Mouse (Mus musculus): ENCODE results near the gene Plekhj1.

Plekhj1 gene

DNA sequence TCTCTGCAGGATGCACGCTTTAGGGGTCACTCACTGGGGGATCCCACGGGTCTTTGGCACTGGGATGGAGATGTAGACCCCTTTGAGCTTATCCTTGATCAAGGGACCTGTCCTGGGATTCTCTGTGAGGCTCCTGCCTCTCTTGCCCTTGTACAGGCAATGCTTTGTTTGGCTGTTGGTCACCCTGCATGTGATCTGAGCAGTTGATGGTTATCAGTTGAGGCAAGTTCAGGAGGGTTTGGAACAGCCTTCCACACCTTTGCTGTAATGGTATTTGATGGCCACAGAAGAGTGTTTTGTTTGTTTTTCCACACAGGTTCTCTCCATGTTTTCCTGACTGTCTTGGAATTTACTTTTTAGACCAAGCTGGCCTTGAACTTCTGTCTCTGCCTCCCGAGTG, 36.6 kb downstream of the Plekhj1 start:
- in situ Hi-C loops (cut with MboI; ENCODE audit: low pct_unique_long_range_greater_than_20kb in 1 of 2, low sequenced_read_pairs in 2 of 2, unreplicated experiment in 1 of 2): no loop called here

DNA sequence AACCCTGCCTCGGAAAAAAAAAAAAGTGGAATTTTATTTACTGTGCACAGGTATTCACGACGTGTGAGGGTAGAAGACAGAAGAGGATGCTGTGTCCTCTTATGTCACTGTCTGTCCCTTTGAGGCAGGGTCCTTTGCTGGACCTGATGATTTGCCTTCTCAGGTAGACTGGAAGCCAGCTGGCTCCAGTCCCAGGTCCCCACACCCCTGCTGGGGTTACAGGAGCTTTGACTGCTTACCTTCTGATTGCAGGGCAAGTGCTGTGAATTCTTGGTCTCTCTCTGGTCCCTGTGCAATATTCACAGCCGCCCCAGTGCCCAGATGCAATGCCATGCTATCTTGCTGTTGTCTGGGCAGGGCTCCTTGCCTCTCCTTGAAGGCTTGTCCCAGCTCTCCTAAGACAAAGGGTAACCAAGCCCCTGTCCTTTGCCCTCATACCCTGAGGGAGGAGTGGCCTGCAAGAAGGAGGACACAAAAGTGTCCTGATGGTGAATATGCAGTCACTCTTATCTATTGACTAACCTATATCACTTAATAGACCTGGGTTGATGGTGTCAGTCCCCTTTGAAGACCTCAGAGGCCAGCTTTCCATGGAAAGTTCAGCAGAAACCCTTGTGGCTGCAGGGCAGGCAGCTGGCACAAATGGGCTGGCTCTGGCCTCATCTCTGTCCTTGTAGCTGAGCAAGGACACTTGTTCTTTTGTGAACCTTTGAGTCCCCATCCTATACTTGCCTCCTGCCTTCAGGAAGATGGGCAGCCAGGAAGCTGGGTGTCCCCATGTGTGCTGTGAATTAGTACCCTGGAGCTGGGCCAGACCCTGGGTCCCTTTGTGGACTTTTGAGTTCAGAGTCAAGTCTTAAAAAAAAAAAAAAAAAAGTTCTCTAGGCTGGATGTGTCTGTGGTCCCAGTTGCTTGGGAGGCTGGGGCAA, 37.6 kb downstream of the Plekhj1 start:
- in situ Hi-C loops (cut with MboI; ENCODE audit: low pct_unique_long_range_greater_than_20kb in 1 of 2, low sequenced_read_pairs in 2 of 2, unreplicated experiment in 1 of 2): no loop called here

DNA sequence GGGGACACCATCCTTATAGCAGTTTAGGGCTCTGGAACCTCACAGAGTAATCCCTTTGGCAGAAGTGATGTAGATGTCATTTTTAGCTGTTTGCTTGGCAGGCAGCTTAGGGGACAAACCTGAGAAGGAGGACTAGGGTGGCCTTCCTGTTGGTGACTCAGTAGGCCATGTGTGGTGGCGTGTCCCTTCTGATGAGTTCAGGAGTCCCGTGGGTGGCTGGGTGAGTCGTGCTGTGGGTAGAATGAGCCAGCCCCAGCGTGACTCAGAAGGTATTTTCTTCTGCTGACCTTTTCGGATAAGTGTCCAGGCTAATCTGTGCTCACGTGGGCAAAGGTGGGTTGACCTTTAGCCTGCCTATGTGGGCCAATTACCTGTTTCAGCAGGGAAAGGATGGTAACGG, 39.8 kb downstream of the Plekhj1 start:
- in situ Hi-C loops (cut with MboI; ENCODE audit: low pct_unique_long_range_greater_than_20kb in 1 of 2, low sequenced_read_pairs in 2 of 2, unreplicated experiment in 1 of 2): no loop called here

DNA sequence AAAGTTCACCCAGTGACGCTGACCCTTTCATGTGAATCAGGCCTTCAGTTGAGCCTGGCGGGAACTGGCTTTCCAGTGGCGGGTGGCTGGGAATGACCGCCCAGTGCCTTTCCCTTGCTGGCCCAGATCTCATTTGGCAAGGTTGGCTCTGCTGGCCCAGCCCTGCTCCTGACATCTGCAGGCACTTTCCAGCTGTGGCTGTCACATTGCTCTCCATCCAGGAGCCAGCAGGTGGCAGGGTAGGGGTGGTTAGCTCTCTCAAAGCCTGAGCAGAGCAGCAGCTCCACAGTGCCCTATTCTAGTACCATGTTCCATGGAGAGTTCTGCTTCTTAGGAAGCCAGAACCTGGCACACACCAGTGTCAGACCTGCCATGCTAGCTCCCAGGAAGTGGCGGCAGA, 40.7 kb downstream of the Plekhj1 start:
- in situ Hi-C loops (cut with MboI; ENCODE audit: low pct_unique_long_range_greater_than_20kb in 1 of 2, low sequenced_read_pairs in 2 of 2, unreplicated experiment in 1 of 2): no loop called here

DNA sequence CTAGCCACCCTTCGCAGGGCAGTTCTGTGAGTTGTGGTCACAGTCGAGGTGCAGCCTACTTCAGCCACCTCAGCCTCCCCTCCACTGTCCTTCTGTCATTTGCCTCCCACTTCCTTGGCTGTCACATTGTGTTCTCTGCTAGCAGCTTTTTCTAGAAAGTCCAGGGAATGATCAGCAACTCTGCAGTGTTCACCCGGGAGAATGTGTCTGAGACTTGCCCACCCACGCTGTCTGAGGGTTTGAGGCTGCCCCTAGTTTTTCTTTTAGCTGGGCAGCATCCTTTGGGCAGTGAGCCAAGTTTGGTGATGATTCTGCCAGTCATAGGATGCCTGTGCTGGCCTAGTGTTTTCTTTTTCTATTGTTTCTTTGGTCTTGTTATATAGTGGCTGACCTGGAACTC, 41.5 kb downstream of the Plekhj1 start:
- in situ Hi-C loops (cut with MboI; ENCODE audit: low pct_unique_long_range_greater_than_20kb in 1 of 2, low sequenced_read_pairs in 2 of 2, unreplicated experiment in 1 of 2): no loop called here

DNA sequence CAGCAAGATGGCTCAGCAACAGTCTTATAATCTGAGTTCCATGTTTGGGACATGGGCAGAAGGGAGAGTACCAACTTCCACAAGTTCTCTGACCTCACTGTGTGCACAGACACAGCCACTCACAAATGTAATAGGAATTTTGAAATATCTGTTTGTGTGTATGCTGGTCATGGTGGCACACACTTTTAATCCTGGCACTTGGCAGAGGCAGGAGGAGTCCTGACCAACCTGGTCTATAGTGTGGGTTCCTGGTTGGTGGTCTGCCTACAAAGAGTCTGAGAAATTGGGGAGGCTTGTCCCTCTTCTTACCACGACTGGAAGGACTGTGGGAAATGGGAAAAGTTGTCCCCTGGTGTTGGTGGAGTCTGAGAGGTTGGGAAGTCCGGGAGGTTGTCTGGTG, 41.9 kb downstream of the Plekhj1 start:
- in situ Hi-C loops (cut with MboI; ENCODE audit: low pct_unique_long_range_greater_than_20kb in 1 of 2, low sequenced_read_pairs in 2 of 2, unreplicated experiment in 1 of 2): no loop called here

DNA sequence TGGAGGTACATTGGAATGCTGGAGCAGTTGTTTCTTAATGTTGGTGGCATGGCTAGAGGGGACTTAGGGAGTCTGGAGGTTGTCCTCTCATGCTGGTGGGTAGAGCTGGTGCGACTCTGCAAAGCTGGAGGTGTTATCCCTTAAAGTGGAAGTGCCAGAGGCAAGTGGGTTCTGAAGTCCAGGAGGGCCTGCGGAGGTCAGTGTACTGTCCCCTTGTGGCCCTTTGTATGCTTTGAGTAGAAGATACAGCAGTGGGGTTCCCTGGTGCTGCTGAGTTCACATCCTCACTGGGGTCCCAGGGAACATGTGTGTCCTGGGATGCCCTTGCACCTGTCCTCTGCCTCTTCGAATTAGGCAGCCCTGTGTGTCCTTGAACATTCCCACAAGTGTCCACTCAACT, 42.3 kb downstream of the Plekhj1 start:
- in situ Hi-C loops (cut with MboI; ENCODE audit: low pct_unique_long_range_greater_than_20kb in 1 of 2, low sequenced_read_pairs in 2 of 2, unreplicated experiment in 1 of 2): no loop called here

DNA sequence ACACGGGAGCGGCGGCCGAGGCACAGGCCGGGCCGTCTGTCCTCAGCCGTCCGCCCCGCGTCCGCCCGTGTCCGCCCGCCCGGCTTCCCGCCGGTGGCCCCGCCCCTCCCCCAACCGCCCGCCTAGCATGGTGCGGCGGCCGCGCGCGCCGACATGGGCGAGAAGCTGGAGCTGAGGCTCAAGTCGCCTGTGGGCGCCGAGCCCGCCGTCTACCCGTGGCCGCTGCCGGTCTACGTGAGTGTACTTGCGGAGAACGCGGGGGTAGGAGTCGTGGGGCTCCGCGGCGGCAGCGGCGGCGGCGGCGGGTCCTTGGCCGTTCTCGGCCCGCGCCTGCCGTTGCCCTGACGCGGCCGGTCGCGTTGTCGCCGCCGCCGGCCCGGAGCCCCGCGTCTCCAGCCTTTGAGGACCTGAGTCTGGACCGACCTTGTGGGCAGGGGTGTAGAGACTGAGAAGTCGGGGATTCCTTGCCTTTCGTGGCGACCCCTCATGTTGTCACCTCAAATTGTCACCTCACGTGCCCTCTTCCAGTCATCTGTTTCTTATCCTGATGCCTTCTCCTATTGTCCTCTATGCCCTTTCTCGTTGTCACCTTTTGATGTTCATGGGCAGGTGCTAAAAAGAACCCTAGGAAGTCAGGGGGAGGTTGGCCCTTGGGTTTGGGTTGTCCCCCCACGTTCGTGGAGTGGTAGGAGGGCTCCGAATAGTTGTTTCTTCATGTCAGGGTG, 43.0 kb downstream of the Plekhj1 start:
- in situ Hi-C loops (cut with MboI; ENCODE audit: low pct_unique_long_range_greater_than_20kb in 1 of 2, low sequenced_read_pairs in 2 of 2, unreplicated experiment in 1 of 2): no loop called here

DNA sequence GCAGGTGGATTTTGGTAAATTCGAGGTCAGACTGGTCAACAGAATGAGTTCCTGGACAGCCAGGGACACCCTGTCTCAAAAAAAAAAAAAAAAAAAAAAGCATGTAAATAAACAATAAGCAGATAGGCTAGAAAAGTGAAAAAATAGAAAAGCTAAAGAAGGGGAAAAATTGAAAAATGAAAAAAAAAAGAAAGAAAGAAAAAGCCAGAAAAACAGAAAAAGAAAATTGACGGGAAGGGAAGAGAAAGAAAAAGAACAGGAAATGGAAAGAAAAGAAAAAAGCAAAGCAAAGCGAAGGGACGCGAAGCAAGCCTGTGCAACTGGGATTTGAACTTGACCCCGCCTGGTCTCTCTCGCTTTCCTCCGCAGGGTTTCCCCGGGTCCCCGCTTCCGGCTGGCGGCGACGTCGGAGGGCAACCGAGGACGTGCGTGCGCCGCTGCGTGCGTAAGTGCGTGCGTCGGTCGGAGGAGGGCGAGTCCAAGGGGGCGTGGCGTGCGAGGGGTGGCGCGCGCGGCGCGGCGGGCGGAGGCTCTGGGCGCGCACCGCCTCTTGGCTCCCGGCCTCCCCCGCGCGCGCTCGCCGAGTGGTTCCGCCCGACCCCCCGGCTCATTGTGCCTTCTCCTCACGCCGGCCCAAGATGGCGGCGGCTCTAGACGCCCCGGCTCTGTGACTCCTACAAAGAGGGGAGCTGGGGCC, 43.7 kb downstream of the Plekhj1 start, which contains the start of gene Dot1l:
Gene Dot1l, plus strand, starts transcription at position 613 of the 697 bp plus-strand sequence.
- in situ Hi-C loops (cut with MboI; ENCODE audit: low pct_unique_long_range_greater_than_20kb in 1 of 2, low sequenced_read_pairs in 2 of 2, unreplicated experiment in 1 of 2): loop anchor here in 1 of 2 experiments (5.0 kb wide), 1 partner anchor 123 kb away; no protein-coding TSS in a partner anchor

DNA sequence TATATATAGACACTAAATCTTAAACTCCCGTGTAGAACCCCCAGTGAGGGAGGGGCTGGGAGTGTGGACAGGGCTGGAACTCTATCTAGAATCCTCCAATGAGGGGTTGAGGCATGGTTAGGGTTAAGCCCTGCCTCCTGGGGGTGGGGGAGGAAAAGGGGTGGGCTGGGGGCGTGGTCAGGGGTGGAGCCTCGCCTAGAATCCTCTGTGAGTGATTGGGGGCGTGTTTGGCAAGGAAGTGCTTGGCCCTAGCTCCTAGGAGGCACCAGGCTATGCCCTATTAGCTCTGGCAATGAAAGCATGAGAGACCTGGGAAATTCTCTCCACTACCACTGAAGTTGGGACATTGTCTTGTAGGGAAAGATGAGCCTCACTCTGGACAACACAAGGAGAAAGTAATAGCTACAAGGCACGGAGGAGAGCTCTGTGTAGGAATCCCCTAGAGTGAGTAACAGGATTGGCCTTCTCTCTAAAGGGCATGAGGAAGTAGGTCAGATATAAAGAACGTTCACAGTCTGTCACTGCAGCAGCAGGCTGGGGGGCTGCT, 46.3 kb downstream of the Plekhj1 start:
- in situ Hi-C loops (cut with MboI; ENCODE audit: low pct_unique_long_range_greater_than_20kb in 1 of 2, low sequenced_read_pairs in 2 of 2, unreplicated experiment in 1 of 2): loop anchor here in 1 of 2 experiments (5.0 kb wide), 1 partner anchor 125 kb away; no protein-coding TSS in a partner anchor

DNA sequence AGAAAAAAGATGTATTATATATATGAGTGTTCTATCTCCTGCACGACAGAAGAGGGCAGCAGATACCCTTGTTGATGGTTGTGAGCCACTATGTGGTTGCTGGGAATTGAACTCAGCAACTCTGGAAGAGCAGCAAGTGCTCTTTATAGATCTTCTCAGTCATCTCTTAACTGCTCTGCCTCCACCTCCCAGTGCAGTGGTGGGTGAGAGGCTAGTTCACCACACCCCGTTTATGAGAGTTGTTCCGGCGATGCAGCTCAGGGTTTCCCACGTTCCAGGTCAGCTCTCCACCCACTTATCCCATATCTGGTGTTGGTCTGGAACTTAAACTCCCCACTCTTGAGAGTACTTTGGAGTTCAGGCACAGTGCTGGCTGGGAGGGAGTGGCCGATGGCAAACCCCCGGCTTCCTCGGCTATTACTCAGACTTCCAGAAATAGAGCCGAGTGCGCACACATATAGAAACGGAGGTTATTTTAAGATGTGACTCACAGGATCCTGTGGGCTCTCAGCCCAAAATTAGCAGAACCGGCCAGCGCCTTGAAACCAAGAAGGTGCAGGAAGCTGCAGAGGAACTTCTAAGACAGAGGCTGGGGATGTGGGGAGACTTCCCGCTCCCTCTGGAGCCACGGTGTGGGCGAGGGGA, 47.1 kb downstream of the Plekhj1 start:
- in situ Hi-C loops (cut with MboI; ENCODE audit: low pct_unique_long_range_greater_than_20kb in 1 of 2, low sequenced_read_pairs in 2 of 2, unreplicated experiment in 1 of 2): loop anchor here in 1 of 2 experiments (5.0 kb wide), 1 partner anchor 126 kb away; no protein-coding TSS in a partner anchor

DNA sequence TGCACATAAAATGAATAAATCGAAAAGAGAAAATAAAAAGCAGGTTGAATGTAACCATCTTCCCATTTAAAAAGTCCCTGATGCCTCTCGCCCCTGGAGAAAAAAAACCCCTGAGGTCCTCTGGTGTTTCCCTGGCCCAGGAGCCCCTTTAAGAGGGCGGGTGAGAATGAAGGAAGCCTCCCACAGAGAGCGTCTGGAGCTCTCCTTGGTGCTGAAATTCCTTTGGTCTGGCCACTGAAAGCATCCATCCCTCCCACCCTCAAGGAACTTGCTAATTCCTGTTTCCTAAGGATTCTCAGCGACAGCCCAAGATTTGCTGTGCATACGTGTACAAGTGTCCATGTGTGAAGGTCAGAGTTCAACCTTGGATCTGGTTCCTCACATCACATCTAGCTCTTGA, 49.8 kb downstream of the Plekhj1 start:
- in situ Hi-C loops (cut with MboI; ENCODE audit: low pct_unique_long_range_greater_than_20kb in 1 of 2, low sequenced_read_pairs in 2 of 2, unreplicated experiment in 1 of 2): loop anchor here (5.0 to 10.0 kb wide), 4 partner anchors 59 to 246 kb away; partner anchors contain the start of genes Amh (in 1 of the 2) and Tmprss9 (in 1 of the 2)

DNA sequence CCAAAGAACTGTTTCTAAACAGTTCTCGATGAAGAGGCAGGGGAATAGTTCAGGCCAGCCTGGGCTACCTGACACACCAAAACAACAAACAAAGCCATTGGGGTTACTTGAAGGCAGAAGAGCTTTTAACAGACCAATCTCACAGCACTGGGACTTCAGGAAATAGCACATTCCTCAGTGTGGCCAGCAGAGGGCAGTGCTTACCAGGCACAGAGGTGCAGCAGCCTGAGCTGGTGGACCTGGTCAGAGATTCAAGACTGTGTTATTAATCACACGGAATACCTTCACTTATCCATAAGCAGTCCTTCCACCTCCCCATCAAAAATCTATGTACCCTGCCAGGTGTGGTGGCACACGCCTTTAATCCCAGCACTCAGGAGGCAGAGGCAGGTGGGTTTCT, 51.0 kb downstream of the Plekhj1 start:
- in situ Hi-C loops (cut with MboI; ENCODE audit: low pct_unique_long_range_greater_than_20kb in 1 of 2, low sequenced_read_pairs in 2 of 2, unreplicated experiment in 1 of 2): loop anchor here (5.0 to 10.0 kb wide), 4 partner anchors 60 to 247 kb away; partner anchors contain the start of genes Amh (in 1 of the 2) and Tmprss9 (in 1 of the 2)
